Mouse (Mus musculus) liver, adult 2 months (tissue): Measurements from ENCODE around the gene Lekr1. TPM values are rescaled to one million over a fixed set of nuclear protein-coding genes. Genes with fewer than 3 reads are reported as not detected.

Experiments used
- DNase-seq: peaks from one replicate; pipeline ENCODE4 v3.0.0-alpha.2; 2011; ENCODE audit warnings: low read depth, low spot score; ENCODE audit errors: extremely low read depth
- H3K27ac ChIP-seq: fragments of 200-500 bp; replicated peaks from 2 replicates; pipeline ENCODE4 v1.5.1; 2012; ENCODE audit warnings: low read depth, mild to moderate bottlenecking, control low read depth, inconsistent platforms, low read length; ENCODE audit not compliant: insufficient read depth
- H3K27me3 ChIP-seq: fragments of 200-500 bp; 2 replicates; pipeline ENCODE4 v1.6.1; 2012; ENCODE audit warnings: mild to moderate bottlenecking, moderate library complexity, low read length, inconsistent platforms; ENCODE audit not compliant: control insufficient read depth, insufficient read depth
- H3K36me3 ChIP-seq: fragments of 200-500 bp; 2 replicates; pipeline ENCODE4 v1.6.1; 2012; ENCODE audit warnings: low read length, inconsistent platforms; ENCODE audit not compliant: control insufficient read depth, insufficient read depth
- H3K4me1 ChIP-seq: fragments of 200-500 bp; 2 replicates; pipeline ENCODE4 v1.6.1; 2011; ENCODE audit warnings: low read length; ENCODE audit not compliant: control insufficient read depth, insufficient read depth
- H3K4me3 ChIP-seq: fragments of 200-500 bp; 2 replicates; pipeline ENCODE4 v1.5.1; 2011; ENCODE audit warnings: low read depth, mild to moderate bottlenecking, control low read depth, low read length, moderate library complexity; ENCODE audit not compliant: insufficient read depth
- H3K79me2 ChIP-seq: fragments of 200-500 bp; 2 replicates; pipeline ENCODE4 v1.6.1; 2012; ENCODE audit warnings: inconsistent platforms, mild to moderate bottlenecking, low read length, moderate library complexity; ENCODE audit not compliant: control insufficient read depth, insufficient read depth
- H3K9ac ChIP-seq: fragments of 200-500 bp; 2 replicates; pipeline ENCODE4 v1.6.1; 2012; ENCODE audit warnings: low read depth, mild to moderate bottlenecking, control low read depth, inconsistent platforms, low read length
- CTCF ChIP-seq: fragments of 200-500 bp; IDR thresholded peaks from 2 replicates; pipeline ENCODE4 v1.5.1; 2011; ENCODE audit warnings: low read depth, low read length, control low read depth
- POLR2A ChIP-seq: fragments of 200-500 bp; IDR thresholded peaks from 2 replicates; pipeline ENCODE4 v1.6.1; 2011; ENCODE audit warnings: low read length, control low read depth; ENCODE audit not compliant: insufficient read depth; ENCODE audit errors: extremely low read depth
- whole genome bisulfite sequencing: fragments of 180-500 bp; shearing (Covaris S2); methylation state at CpG from one replicate; pipeline ENCODE4 v1.1.7; 2018; 5-methylcytosine and 5-hydroxymethylcytosine counted together
- polyA plus RNA-seq: library from polyadenylated mRNA; depleted of rRNA; stranded (reverse); fragments of >200 nt; gene quantifications from 2 replicates; pipeline ENCODE4 v1.2.3, GENCODE M21; 2012
- total RNA-seq: library from RNA; depleted of rRNA; stranded (reverse); fragments of >200 nt; gene quantifications from 2 replicates; pipeline ENCODE4 v1.2.3, GENCODE M21; 2014

Gene Lekr1
- total and polyA plus RNA-seq, 2 experiments, result 0.09 TPM; not detected in 1

GRCm38 (mm10) chr3:65800962-65801361, 134.9 kb downstream of the Lekr1 start:
- TF ChIP-seq POLR2A (no peak), CTCF (no peak)
- no peak for DNase-seq
- no peak overlapping the region for H3K27ac ChIP-seq
- WGBS, result 85% methylated on average over 4 of the region's 4 CpGs
- H3K79me2 ChIP-seq, result no peaks in the 10 kb centered on the region
- no peaks in the 10 kb centered on the region for H3K4me1 ChIP-seq
- H3K27me3 ChIP-seq, result no peaks in the 10 kb centered on the region
- H3K4me3 ChIP-seq, result no peak overlapping the region
- H3K36me3 ChIP-seq, result no peaks in the 10 kb centered on the region
- no peak overlapping the region for H3K9ac ChIP-seq

- H3K79me2 ChIP-seq, result no peaks in the 10 kb centered on the region
- H3K4me3 ChIP-seq, result no peak overlapping the region
- 94% methylated on average over 5 of the region's 5 CpGs for WGBS
- H3K27ac ChIP-seq, result no peak overlapping the region
- no peaks in the 10 kb centered on the region for H3K27me3 ChIP-seq
- no peak for TF ChIP-seq POLR2A
- no peak for TF ChIP-seq CTCF
- DNase-seq, result no peak
- no peaks in the 10 kb centered on the region for H3K4me1 ChIP-seq
- H3K9ac ChIP-seq, result no peak overlapping the region
- no peaks in the 10 kb centered on the region for H3K36me3 ChIP-seq
These were observed 136.2 kb downstream of the Lekr1 start for GRCm38 (mm10) chr3:65802185-65802584.

- Histone ChIP-seq H3K36me3 (no peaks in the 10 kb centered on the region), H3K4me3 (no peak overlapping the region), H3K27me3 (no peaks in the 10 kb centered on the region), H3K79me2 (no peaks in the 10 kb centered on the region), H3K9ac (no peak overlapping the region), H3K4me1 (no peaks in the 10 kb centered on the region), H3K27ac (no peak overlapping the region)
- WGBS, result 79% methylated on average over 5 of the region's 5 CpGs
- TF ChIP-seq CTCF (no peak), POLR2A (no peak)
- no peak for DNase-seq
These were observed 136.8 kb downstream of the Lekr1 start for GRCm38 (mm10) chr3:65802868-65803267.

- DNase-seq, result no peak
- WGBS, result 93% methylated on average over 6 of the region's 6 CpGs
- TF ChIP-seq POLR2A (no peak), CTCF (no peak)
- Histone ChIP-seq H3K27ac (no peak overlapping the region), H3K36me3 (no peaks in the 10 kb centered on the region), H3K4me1 (no peaks in the 10 kb centered on the region), H3K9ac (no peak overlapping the region), H3K79me2 (no peaks in the 10 kb centered on the region), H3K4me3 (no peak overlapping the region), H3K27me3 (no peaks in the 10 kb centered on the region)
These were observed 148.9 kb downstream of the Lekr1 start for GRCm38 (mm10) chr3:65814881-65815280.

- Histone ChIP-seq H3K4me3 (no peak overlapping the region), H3K79me2 (no peaks in the 10 kb centered on the region), H3K36me3 (no peaks in the 10 kb centered on the region), H3K27ac (no peak overlapping the region), H3K4me1 (no peaks in the 10 kb centered on the region), H3K9ac (no peak overlapping the region), H3K27me3 (no peaks in the 10 kb centered on the region)
- no peak for DNase-seq
- 75% methylated on average over 10 of the region's 10 CpGs for WGBS
- TF ChIP-seq CTCF (0 out of 2 replicates have a peak, but pooled peaks have one; percentile 1), POLR2A (no peak)
These were observed 150.0 kb downstream of the Lekr1 start for GRCm38 (mm10) chr3:65816012-65816411.

GRCm38 (mm10) chr3:65818597-65818996, 152.6 kb downstream of the Lekr1 start:
- no peaks in the 10 kb centered on the region for H3K79me2 ChIP-seq
- WGBS, result 88% methylated on average over 4 of the region's 4 CpGs
- H3K9ac ChIP-seq, result no peak overlapping the region
- no peak overlapping the region for H3K27ac ChIP-seq
- H3K4me3 ChIP-seq, result no peak overlapping the region
- no peaks in the 10 kb centered on the region for H3K4me1 ChIP-seq
- no peaks in the 10 kb centered on the region for H3K36me3 ChIP-seq
- no peaks in the 10 kb centered on the region for H3K27me3 ChIP-seq
- TF ChIP-seq POLR2A (no peak), CTCF (no peak)
- DNase-seq, result no peak
